Mouse (Mus musculus): ENCODE measurements around the gene Ttl.

DNA sequence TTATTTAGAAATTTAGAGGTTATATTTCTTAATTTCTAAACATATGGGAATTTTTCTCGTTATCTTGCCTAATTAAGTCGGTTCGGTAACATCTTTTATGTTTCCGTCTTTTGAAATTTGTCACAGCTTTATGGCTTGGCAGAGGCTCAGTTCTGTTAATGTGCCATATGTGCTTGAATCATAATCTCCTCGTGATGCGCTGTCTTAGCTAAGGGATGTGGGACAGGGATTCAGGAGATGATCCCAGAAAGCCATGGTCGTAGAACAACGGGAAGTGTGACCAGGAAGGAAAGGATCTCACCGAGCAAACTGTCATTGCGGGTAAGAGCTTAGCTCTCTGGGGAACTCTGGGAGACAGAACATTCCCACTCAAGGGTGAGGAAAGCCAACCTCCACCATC is 74.2 kb downstream of the Ttl start:
- no peak for TF ChIP-seq CTCF (IDR thresholded peaks at IDR 0.05; ENCODE audit: borderline replicate concordance, insufficient read depth, low read length)
- TF ChIP-seq POLR2A (IDR thresholded peaks at IDR 0.05; ENCODE audit: low read depth, low read length), result no peak
